Mouse (Mus musculus): ENCODE measurements around the gene Rassf1. TPM values are rescaled to one million over a fixed set of nuclear protein-coding genes. Genes with fewer than 3 reads are reported as not detected.

Gene Rassf1
- total and polyA plus RNA-seq, 3 experiments = 11.6 to 17.7 (median 15.3) TPM

DNA sequence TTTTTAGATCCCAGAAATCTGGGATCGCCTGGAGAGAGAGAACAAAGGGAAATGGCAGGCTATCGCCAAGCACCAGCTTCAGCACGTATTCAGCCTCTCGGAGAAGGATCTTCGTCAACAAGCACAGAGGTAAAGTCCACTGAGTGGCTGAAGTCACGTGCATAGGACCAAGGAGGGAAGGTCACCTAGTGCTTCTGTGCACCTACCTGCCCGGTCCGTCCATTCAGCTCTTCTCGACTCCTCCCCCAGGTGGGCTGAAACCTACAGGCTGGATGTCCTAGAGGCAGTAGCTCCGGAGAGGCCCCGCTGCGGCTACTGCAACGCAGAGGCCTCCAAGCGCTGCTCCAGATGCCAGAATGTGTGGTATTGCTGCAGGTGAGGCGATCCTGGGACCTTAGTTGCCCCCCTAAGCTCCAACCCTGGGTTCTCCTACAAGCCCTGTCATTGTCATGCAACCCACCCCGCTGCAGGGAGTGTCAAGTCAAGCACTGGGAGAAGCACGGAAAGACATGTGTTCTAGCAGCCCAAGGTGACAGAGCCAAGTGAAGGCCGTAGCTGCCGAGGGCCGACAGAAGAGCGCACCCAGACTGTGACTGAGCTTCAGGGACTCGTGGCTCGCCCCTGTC lies 751 bp upstream of the Rassf1 start:
- in situ Hi-C loops (cut with MboI; ENCODE audit: low pct_ligation_motif_present, low pct_unique_long_range_greater_than_20kb, low sequenced_read_pairs) = no loop called here
- H3K4me3 ChIP-seq (replicated peaks in 1 of 3; ENCODE audit: low read depth in 2 of 3, low read length in 2 of 3, poor library complexity in 1 of 3) = no peak overlapping the region
- peaks cover 5 to 44% of the 10 kb centered on the region in 2 experiments for H3K4me1 ChIP-seq (ENCODE audit: control insufficient read depth in 1 of 2, insufficient read depth in 2 of 2)

DNA sequence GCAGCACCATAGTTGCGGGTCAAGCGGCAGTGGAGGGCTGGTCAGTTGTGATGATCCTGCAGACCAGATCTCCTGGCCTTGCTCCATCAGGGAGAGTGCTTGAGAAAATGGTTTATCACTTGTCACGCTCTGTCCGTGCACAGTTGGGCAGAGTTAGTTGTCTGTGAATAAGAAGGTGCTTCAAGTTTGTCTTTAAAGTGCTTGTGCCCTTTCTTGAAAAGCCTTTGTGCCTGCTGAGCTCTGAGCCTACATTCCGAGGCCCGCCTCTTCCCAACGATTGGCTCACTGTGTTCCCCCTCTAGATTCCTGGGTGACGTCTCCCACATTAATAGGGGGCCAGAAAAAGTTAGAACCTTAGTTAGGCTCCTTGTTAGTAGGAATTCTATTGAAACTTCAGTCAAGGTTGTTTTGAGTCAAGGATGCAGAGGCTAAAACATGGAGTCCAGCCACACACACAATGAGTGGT lies 568 bp downstream of the Rassf1 start:
- H3K9ac ChIP-seq (ENCODE audit: insufficient read depth, low read depth) = no peak overlapping the region
- peaks cover 21% of the 10 kb centered on the region for H3K79me2 ChIP-seq (replicated peaks; ENCODE audit: control insufficient read depth, extremely low read depth, insufficient read depth, poor library complexity, severe bottlenecking)
- in situ Hi-C loops (cut with MboI; ENCODE audit: low pct_ligation_motif_present, low pct_unique_long_range_greater_than_20kb, low sequenced_read_pairs) = no loop called here
- peaks cover 10 to 43% of the 10 kb centered on the region in 2 experiments for H3K4me1 ChIP-seq (ENCODE audit: control insufficient read depth in 1 of 2, insufficient read depth in 2 of 2)
- H3K27ac ChIP-seq (ENCODE audit: insufficient read depth, low read depth) = no peak overlapping the region
- no peak overlapping the region for H3K4me3 ChIP-seq (replicated peaks in 1 of 3; ENCODE audit: low read depth in 2 of 3, low read length in 2 of 3, poor library complexity in 1 of 3)
- H3K9me3 ChIP-seq (replicated peaks; ENCODE audit: low read length) = no peaks in the 10 kb centered on the region
- peaks cover 5 to 22% of the 10 kb centered on the region in 2 experiments for H3K36me3 ChIP-seq (replicated peaks in 1 of 2; ENCODE audit: control insufficient read depth in 1 of 2, insufficient read depth in 1 of 2, low read length in 1 of 2)
- no peaks in the 10 kb centered on the region for H3K27me3 ChIP-seq (replicated peaks)
- no peak overlapping the region for H3K4me2 ChIP-seq (ENCODE audit: insufficient read depth, low read depth, poor library complexity, severe bottlenecking)
- dilution Hi-C loops (cut with MboI; ENCODE audit: extremely low pct_ligation_motif_present, extremely low pct_unique_long_range_greater_than_20kb, low sequenced_read_pairs) = no loop called here
- no peak for TF ChIP-seq ZC3H11A (IDR thresholded peaks at IDR 0.05; ENCODE audit: low read depth, low read length)
- TF ChIP-seq ETS1 (conservative IDR thresholded peaks at IDR 0.05; ENCODE audit: low read depth, low read length) = no peak
- TF ChIP-seq MAX (IDR thresholded peaks at IDR 0.05; ENCODE audit: low read length) = no peak
- TF ChIP-seq CHD2 (IDR thresholded peaks at IDR 0.05; ENCODE audit: low read length) = no peak
- no peak for TF ChIP-seq CHD1 (IDR thresholded peaks at IDR 0.05; ENCODE audit: low read depth, low read length)
- no peak for TF ChIP-seq MAFK (IDR thresholded peaks at IDR 0.05; ENCODE audit: insufficient replicate concordance, low read length)
- TF ChIP-seq GABPA (IDR thresholded peaks at IDR 0.05; ENCODE audit: insufficient replicate concordance, low read depth, low read length) = no peak
- no peak for TF ChIP-seq NELFE (IDR thresholded peaks at IDR 0.05; ENCODE audit: low read depth, low read length)
- TF ChIP-seq MYC (IDR thresholded peaks at IDR 0.05; ENCODE audit: low read depth, low read length) = no peak
- no peak for TF ChIP-seq ZMIZ1 (IDR thresholded peaks at IDR 0.05; ENCODE audit: low read depth, low read length)
- DNase-seq (ENCODE audit: extremely low read depth) = no peak

More for the DNA sequence above, 751 bp upstream of the Rassf1 start:
- no peaks in the 10 kb centered on the region for H3K27me3 ChIP-seq (replicated peaks)
- peaks cover 7% of the 10 kb centered on the region for H3K79me2 ChIP-seq (replicated peaks; ENCODE audit: control insufficient read depth, extremely low read depth, insufficient read depth, poor library complexity, severe bottlenecking)
- DNase-seq (ENCODE audit: extremely low read depth) = no peak
- peaks cover 5 to 15% of the 10 kb centered on the region in 2 experiments for H3K36me3 ChIP-seq (replicated peaks in 1 of 2; ENCODE audit: control insufficient read depth in 1 of 2, insufficient read depth in 1 of 2, low read length in 1 of 2)
- H3K27ac ChIP-seq (ENCODE audit: insufficient read depth, low read depth) = no peak overlapping the region
- TF ChIP-seq SMC3 (IDR thresholded peaks at IDR 0.05; ENCODE audit: low read depth, low read length) (no peak), ZNF384 (IDR thresholded peaks at IDR 0.05; ENCODE audit: low read depth, low read length) (no peak), RAD21 (IDR thresholded peaks at IDR 0.05; ENCODE audit: low read depth, low read length) (no peak), CHD1 (IDR thresholded peaks at IDR 0.05; ENCODE audit: low read depth, low read length) (no peak), MAX (IDR thresholded peaks at IDR 0.05; ENCODE audit: low read length) (no peak), E2F4 (IDR thresholded peaks at IDR 0.05; ENCODE audit: insufficient replicate concordance, low read depth, low read length) (no peak), UBTF (IDR thresholded peaks at IDR 0.05; ENCODE audit: low read depth, low read length) (no peak), MAZ (IDR thresholded peaks at IDR 0.05; ENCODE audit: low read depth, low read length) (no peak)
- H3K4me2 ChIP-seq (ENCODE audit: insufficient read depth, low read depth, poor library complexity, severe bottlenecking) = no peak overlapping the region
- dilution Hi-C loops (cut with MboI; ENCODE audit: extremely low pct_ligation_motif_present, extremely low pct_unique_long_range_greater_than_20kb, low sequenced_read_pairs) = no loop called here
- H3K9me3 ChIP-seq (replicated peaks; ENCODE audit: low read length) = no peaks in the 10 kb centered on the region
- no peak overlapping the region for H3K9ac ChIP-seq (ENCODE audit: insufficient read depth, low read depth)
